Mouse (Mus musculus): ENCODE results near the gene Sgsm1.

GRCm38 (mm10) chr5:113195907-113196306, 114.7 kb downstream of the Sgsm1 start:
- TF ChIP-seq CTCF (IDR thresholded peaks at IDR 0.05; ENCODE audit: control insufficient read depth, insufficient read depth, insufficient replicate concordance, low read depth, low read length) (no peak), POLR2A (IDR thresholded peaks at IDR 0.05; ENCODE audit: control insufficient read depth, low read depth, low read length) (no peak)

Measured in testis, adult 2 months (tissue).